In genomic region chr2:127136979-127137378, GRCm38 (mm10) we compare ENCODE assay signal across 8 mouse cellular contexts. TPM values are rescaled to one million over a fixed set of nuclear protein-coding genes. Genes with fewer than 3 reads are reported as not detected.
A peak's percentile ranks its signal among the peaks of the same experiment; 100 is the strongest.
DNase-seq lines count a peak whose midpoint lies in the region; ATAC-seq and TF ChIP-seq lines count a peak whose summit lies in the region.

No protein-coding gene starts in this region.

- DNase-seq in layer of hippocampus, adult 9-10 months (ENCODE audit: low spot score) = peak; percentile 10
- DNase-seq in layer of hippocampus, adult 8-10 months (ENCODE audit: low spot score in 2 of 2) = no peak
- peak; percentile 44 for DNase-seq in adipocyte (ENCODE audit: low spot score)
- peak; percentile 99 for DNase-seq in gonadal fat pad, adult 2 months (ENCODE audit: low read depth)
- DNase-seq in lung, adult 2 months = peak; percentile 28
- peak; percentile 35 for DNase-seq in skeletal muscle tissue, adult 2 months (ENCODE audit: low read depth, low spot score)

- H3K4me1 ChIP-seq in intestine, embryonic 16.5 days (ENCODE audit: control insufficient read depth, insufficient read depth, low read length) = peaks cover 24% of the 10 kb centered on the region
- H3K4me1 ChIP-seq in lung, adult 2 months (ENCODE audit: control insufficient read depth, insufficient read depth, low read length) = peaks cover 13% of the 10 kb centered on the region

- no peaks in the 10 kb centered on the region for H3K27me3 ChIP-seq in intestine, embryonic 16.5 days (replicated peaks; ENCODE audit: control insufficient read depth, insufficient read depth, low read length)

- WGBS in intestine, embryonic 16.5 days = 9% methylated on average over 5 of the region's 5 CpGs
- 2% methylated on average over 5 of the region's 5 CpGs for WGBS in lung, adult 2 months

- H3K4me3 ChIP-seq in intestine, embryonic 16.5 days (ENCODE audit: low read length) = no peak overlapping the region
- H3K4me3 ChIP-seq in lung, adult 2 months (replicated peaks; ENCODE audit: extremely low read depth, low read depth, low read length) = peak overlapping the region; percentile 13

- peak overlapping the region; percentile 40; the same call in 1 of the 2 replicates for H3K27ac ChIP-seq in intestine, embryonic 16.5 days (ENCODE audit: low read length)

- no peak overlapping the region for H3K9ac ChIP-seq in intestine, embryonic 16.5 days (ENCODE audit: low read depth, low read length)

- TF ChIP-seq POLR2A in lung, adult 2 months (IDR thresholded peaks at IDR 0.05; ENCODE audit: borderline replicate concordance, extremely low read depth, low read depth, low read length) = no peak

- no peak for TF ChIP-seq CTCF in lung, adult 2 months (IDR thresholded peaks at IDR 0.05; ENCODE audit: insufficient read depth, low read length)

- H3K9me3 ChIP-seq in intestine, embryonic 16.5 days (ENCODE audit: control insufficient read depth, low read length) = no peaks in the 10 kb centered on the region

- peaks cover 6% of the 10 kb centered on the region for H3K36me3 ChIP-seq in intestine, embryonic 16.5 days (ENCODE audit: control insufficient read depth, insufficient read depth, low read length)

- H3K4me2 ChIP-seq in intestine, embryonic 16.5 days (ENCODE audit: low read depth, low read length) = no peak overlapping the region

- peak; percentile 52 for ATAC-seq in intestine, embryonic 16.5 days
- ATAC-seq in activated CD4-positive, CD25-positive, alpha-beta regulatory T cell, adult 4 months = no peak

RNA-seq across cellular contexts. Expression of gene Ncaph, which starts 3.2 kb away (rescaled TPM):
- 1 to 10 TPM in 3 of 4 experiments, under 1 TPM in 1; 0.89 to 2.0 (median 1.5) TPM for total RNA-seq in layer of hippocampus, adult 8-10 months (2022)
- polyA plus RNA-seq in gonadal fat pad, adult 2 months (2012; rRNA removed) = 0.93 and 1.1 TPM in 2 replicates
- polyA plus RNA-seq in intestine, embryonic 16.5 days (2015; fragmentation: Nextera tagmentation; extraction: Ambion mirVana) = 56.9 and 63.5 TPM in 2 replicates
- 1.6 and 2.9 TPM in 2 replicates for polyA plus RNA-seq in lung, adult 2 months (2012; rRNA removed)
- 10 to 100 TPM; 20.0 to 30.9 TPM for polyA plus RNA-seq in activated CD4-positive, CD25-positive, alpha-beta regulatory T cell, adult 4 months (2017; shearing (Covaris generic))

RNA-seq across cellular contexts. Expression of gene Itpripl1, which starts 6.3 kb away (rescaled TPM):
- total RNA-seq in layer of hippocampus, adult 8-10 months (2022) = 1 to 10 TPM; 1.9 to 6.6 (median 4.2) TPM
- 11.6 and 14.4 TPM in 2 replicates for polyA plus RNA-seq in gonadal fat pad, adult 2 months (2012; rRNA removed)
- 24.5 and 25.0 TPM in 2 replicates for polyA plus RNA-seq in intestine, embryonic 16.5 days (2015; fragmentation: Nextera tagmentation; extraction: Ambion mirVana)
- 12.8 and 14.6 TPM in 2 replicates for polyA plus RNA-seq in lung, adult 2 months (2012; rRNA removed)
- polyA plus RNA-seq in activated CD4-positive, CD25-positive, alpha-beta regulatory T cell, adult 4 months (2017; shearing (Covaris generic)) = 10 to 100 TPM; 59.9 to 60.8 TPM

Comparison
In these comparisons a context has a peak if more than half of its experiments do, and no peak if none do; other contexts are left out.
1. DNase-seq: peak in layer of hippocampus, adult 9-10 months (single experiment), adipocyte (single experiment), gonadal fat pad, adult 2 months (single experiment), lung, adult 2 months (single experiment) and skeletal muscle tissue, adult 2 months (single experiment); none in layer of hippocampus, adult 8-10 months (0 of 2).